Mouse (Mus musculus): ENCODE results near the gene Cdkn2a. TPM values are rescaled to one million over a fixed set of nuclear protein-coding genes. Genes with fewer than 3 reads are reported as not detected.

The Cdkn2a gene
- polyA plus RNA-seq (2014; fragmentation: Nextera tagmentation; extraction: Ambion mirVana) = not detected in 2 replicates

GRCm38 (mm10) chr4:89294486-89295440, at the start of gene Cdkn2a:
TSS of gene Cdkn2a (minus strand) at chr4:89294653.
- peak; percentile 97 for DNase-seq (ENCODE audit: low spot score, missing footprints)
- Histone ChIP-seq H3K9ac (ENCODE audit: low read length) (peak within 1 kb of the TSS; percentile 43; the same call in 1 of the 2 replicates), H3K4me2 (peak within 1 kb of the TSS; percentile 93), H3K4me3 (ENCODE audit: low read depth, low read length) (peak within 1 kb of the TSS; percentile 51), H3K27me3 (ENCODE audit: control insufficient read depth, insufficient read depth, low read length) (peaks cover 88% of the 10 kb centered on the region), H3K36me3 (ENCODE audit: control insufficient read depth, insufficient read depth, low read length) (no peaks in the 10 kb centered on the region), H3K9me3 (ENCODE audit: control insufficient read depth, low read length) (no peaks in the 10 kb centered on the region), H3K4me1 (ENCODE audit: control insufficient read depth, insufficient read depth, low read length) (peaks cover 10% of the 10 kb centered on the region), H3K27ac (ENCODE audit: low read depth, low read length) (no peak within 1 kb of the TSS)
- WGBS = under 1% methylated on average over 115 of the region's 117 CpGs
- ATAC-seq (ENCODE audit: low FRiP score) = peak; percentile 92

DNA sequence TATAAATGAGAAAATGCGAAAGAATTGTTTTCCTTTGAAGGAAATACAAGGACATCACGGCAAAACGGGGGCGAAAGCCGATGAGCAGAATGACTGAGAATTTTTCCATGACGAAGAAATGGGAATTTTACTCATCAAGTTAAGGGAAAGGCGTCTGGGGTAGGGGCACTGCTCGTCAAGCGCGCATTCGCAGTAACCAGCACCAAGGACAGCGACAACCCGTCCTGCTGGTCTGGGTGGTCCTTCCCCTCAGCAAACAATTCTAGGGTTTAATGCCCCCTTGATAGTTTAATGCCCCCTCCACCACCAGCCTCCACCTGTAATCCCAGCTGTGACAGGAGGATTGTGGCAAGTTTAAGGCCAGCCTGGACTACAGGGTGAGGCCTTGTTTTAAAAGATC, 19.0 kb upstream of the Cdkn2a start:
- no peaks in the 10 kb centered on the region for H3K9me3 ChIP-seq (ENCODE audit: control insufficient read depth, low read length)
- H3K36me3 ChIP-seq (ENCODE audit: control insufficient read depth, insufficient read depth, low read length) = no peaks in the 10 kb centered on the region
- ATAC-seq (ENCODE audit: low FRiP score) (no peak), DNase-seq (ENCODE audit: low spot score, missing footprints) (peak; percentile 93)
- WGBS = 11% methylated on average over 13 of the region's 13 CpGs
- no peak overlapping the region for H3K4me2 ChIP-seq
- no peak overlapping the region for H3K27ac ChIP-seq (ENCODE audit: low read depth, low read length)
- H3K4me1 ChIP-seq (ENCODE audit: control insufficient read depth, insufficient read depth, low read length) = peaks cover 2% of the 10 kb centered on the region; the same call in 1 of the 2 replicates
- peaks cover 37% of the 10 kb centered on the region for H3K27me3 ChIP-seq (ENCODE audit: control insufficient read depth, insufficient read depth, low read length)
- H3K9ac ChIP-seq (ENCODE audit: low read length) = no peak overlapping the region
- no peak overlapping the region for H3K4me3 ChIP-seq (ENCODE audit: low read depth, low read length)

GRCm38 (mm10) chr4:89310491-89311254, 16.2 kb upstream of the Cdkn2a start, which contains the start of gene Cdkn2b:
TSS of gene Cdkn2b (minus strand) at chr4:89311039.
- Histone ChIP-seq H3K9ac (ENCODE audit: low read length) (peak within 1 kb of the TSS; percentile 38), H3K27me3 (ENCODE audit: control insufficient read depth, insufficient read depth, low read length) (peaks cover 65% of the 10 kb centered on the region), H3K27ac (ENCODE audit: low read depth, low read length) (no peak within 1 kb of the TSS), H3K9me3 (ENCODE audit: control insufficient read depth, low read length) (no peaks in the 10 kb centered on the region), H3K4me3 (ENCODE audit: low read depth, low read length) (peak within 1 kb of the TSS; percentile 48), H3K4me1 (ENCODE audit: control insufficient read depth, insufficient read depth, low read length) (peaks cover 2% of the 10 kb centered on the region; the same call in 1 of the 2 replicates), H3K4me2 (peak within 1 kb of the TSS; percentile 95), H3K36me3 (ENCODE audit: control insufficient read depth, insufficient read depth, low read length) (no peaks in the 10 kb centered on the region)
- WGBS = under 1% methylated on average over 58 of the region's 61 CpGs
- ATAC-seq (ENCODE audit: low FRiP score) (peak; percentile 95), DNase-seq (ENCODE audit: low spot score, missing footprints) (peak; percentile 99)

DNA sequence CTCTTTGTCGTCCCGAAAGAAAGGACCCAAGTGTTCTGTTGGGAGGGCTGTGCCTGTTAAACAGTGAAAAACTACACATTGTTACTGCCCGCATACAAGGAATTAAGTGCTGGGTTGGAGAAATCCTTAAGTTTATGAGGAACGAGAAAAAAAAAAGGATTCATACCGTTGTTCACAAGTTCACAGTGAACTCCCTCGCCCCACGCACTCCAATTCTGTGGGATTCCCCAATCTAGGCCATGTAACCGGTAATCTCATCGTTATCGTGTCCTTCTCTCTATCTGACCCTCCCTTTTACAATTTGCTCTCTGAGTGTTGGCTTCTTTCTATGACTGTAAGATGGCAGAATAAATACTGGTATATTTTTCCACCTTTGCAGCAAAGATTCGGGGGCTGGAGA, 15.5 kb upstream of the Cdkn2a start:
- no peak for ATAC-seq (ENCODE audit: low FRiP score)
- Histone ChIP-seq H3K36me3 (ENCODE audit: control insufficient read depth, insufficient read depth, low read length) (no peaks in the 10 kb centered on the region), H3K27ac (ENCODE audit: low read depth, low read length) (no peak overlapping the region), H3K4me2 (peak overlapping the region; percentile 95), H3K27me3 (ENCODE audit: control insufficient read depth, insufficient read depth, low read length) (peaks cover 70% of the 10 kb centered on the region), H3K9ac (ENCODE audit: low read length) (no peak overlapping the region), H3K4me1 (ENCODE audit: control insufficient read depth, insufficient read depth, low read length) (peaks cover 2% of the 10 kb centered on the region; the same call in 1 of the 2 replicates), H3K9me3 (ENCODE audit: control insufficient read depth, low read length) (no peaks in the 10 kb centered on the region), H3K4me3 (ENCODE audit: low read depth, low read length) (no peak overlapping the region)
- peak; percentile 95 for DNase-seq (ENCODE audit: low spot score, missing footprints)
- WGBS = 2% methylated on average over 11 of the region's 11 CpGs

DNA sequence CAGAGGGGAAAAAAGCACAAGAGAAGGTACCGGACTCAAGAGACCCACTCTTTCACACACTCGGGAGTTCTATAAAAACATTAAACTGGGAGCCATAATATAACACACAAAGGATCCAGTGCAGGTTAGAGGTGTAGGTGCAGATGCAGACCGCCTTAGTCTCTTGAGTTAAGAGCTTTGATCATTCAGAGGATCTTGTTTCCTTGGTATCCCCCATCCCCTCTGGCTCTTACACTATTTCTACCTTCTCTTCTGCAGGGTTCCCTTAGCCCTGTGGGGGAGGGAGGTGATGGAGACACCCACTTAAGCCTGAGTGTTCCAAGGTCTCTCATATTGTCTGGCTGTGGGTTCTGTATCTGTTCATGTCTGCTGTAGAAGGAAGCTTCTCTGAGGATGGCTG, 13.5 kb upstream of the Cdkn2a start:
- DNase-seq (ENCODE audit: low spot score, missing footprints) (peak; percentile 93), ATAC-seq (ENCODE audit: low FRiP score) (no peak)
- Histone ChIP-seq H3K27me3 (ENCODE audit: control insufficient read depth, insufficient read depth, low read length) (peaks cover 84% of the 10 kb centered on the region), H3K36me3 (ENCODE audit: control insufficient read depth, insufficient read depth, low read length) (no peaks in the 10 kb centered on the region), H3K9me3 (ENCODE audit: control insufficient read depth, low read length) (no peaks in the 10 kb centered on the region), H3K27ac (ENCODE audit: low read depth, low read length) (no peak overlapping the region), H3K4me1 (ENCODE audit: control insufficient read depth, insufficient read depth, low read length) (peaks cover 4% of the 10 kb centered on the region; the same call in 1 of the 2 replicates), H3K9ac (ENCODE audit: low read length) (no peak overlapping the region), H3K4me2 (no peak overlapping the region), H3K4me3 (ENCODE audit: low read depth, low read length) (no peak overlapping the region)
- 8% methylated on average over 3 of the region's 3 CpGs for WGBS

- Histone ChIP-seq H3K27ac (ENCODE audit: low read depth, low read length) (no peak overlapping the region), H3K4me2 (no peak overlapping the region), H3K4me1 (ENCODE audit: control insufficient read depth, insufficient read depth, low read length) (peaks cover 4% of the 10 kb centered on the region; the same call in 1 of the 2 replicates), H3K27me3 (ENCODE audit: control insufficient read depth, insufficient read depth, low read length) (peaks cover 90% of the 10 kb centered on the region), H3K9ac (ENCODE audit: low read length) (no peak overlapping the region), H3K4me3 (ENCODE audit: low read depth, low read length) (no peak overlapping the region), H3K9me3 (ENCODE audit: control insufficient read depth, low read length) (no peaks in the 10 kb centered on the region), H3K36me3 (ENCODE audit: control insufficient read depth, insufficient read depth, low read length) (no peaks in the 10 kb centered on the region)
- no peak for ATAC-seq (ENCODE audit: low FRiP score)
- DNase-seq (ENCODE audit: low spot score, missing footprints) = peak; percentile 89
- under 1% methylated on average over 25 of the region's 25 CpGs for WGBS
Observed at GRCm38 (mm10) chr4:89306798-89307365, 12.4 kb upstream of the Cdkn2a start.

DNA sequence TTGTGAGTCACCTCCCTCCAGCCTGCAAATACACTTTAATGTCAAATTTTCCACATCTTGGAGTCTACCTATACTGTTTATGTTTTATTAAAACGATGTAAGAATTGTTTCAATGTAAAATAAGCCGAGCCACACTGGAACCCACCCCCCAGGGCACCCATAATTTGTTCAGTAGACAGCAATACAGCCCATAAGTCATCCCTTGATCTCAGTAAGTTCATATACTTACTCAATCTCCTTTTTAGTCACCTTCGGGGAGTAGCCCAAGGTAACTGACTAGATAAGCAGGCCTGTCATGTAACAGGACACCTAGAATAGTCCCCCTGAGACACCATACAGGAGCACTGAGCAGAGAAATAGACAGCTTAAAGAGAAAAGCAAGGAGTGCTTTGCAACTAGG, 11.2 kb upstream of the Cdkn2a start:
- H3K36me3 ChIP-seq (ENCODE audit: control insufficient read depth, insufficient read depth, low read length) = no peaks in the 10 kb centered on the region
- H3K4me2 ChIP-seq = no peak overlapping the region
- H3K27ac ChIP-seq (ENCODE audit: low read depth, low read length) = no peak overlapping the region
- WGBS = 4% methylated on average over 3 of the region's 3 CpGs
- DNase-seq (ENCODE audit: low spot score, missing footprints) (peak; percentile 91), ATAC-seq (ENCODE audit: low FRiP score) (no peak)
- no peak overlapping the region for H3K4me3 ChIP-seq (ENCODE audit: low read depth, low read length)
- no peaks in the 10 kb centered on the region for H3K9me3 ChIP-seq (ENCODE audit: control insufficient read depth, low read length)
- no peak overlapping the region for H3K9ac ChIP-seq (ENCODE audit: low read length)
- peaks cover 91% of the 10 kb centered on the region for H3K27me3 ChIP-seq (ENCODE audit: control insufficient read depth, insufficient read depth, low read length)
- H3K4me1 ChIP-seq (ENCODE audit: control insufficient read depth, insufficient read depth, low read length) = peaks cover 4% of the 10 kb centered on the region; the same call in 1 of the 2 replicates

DNA sequence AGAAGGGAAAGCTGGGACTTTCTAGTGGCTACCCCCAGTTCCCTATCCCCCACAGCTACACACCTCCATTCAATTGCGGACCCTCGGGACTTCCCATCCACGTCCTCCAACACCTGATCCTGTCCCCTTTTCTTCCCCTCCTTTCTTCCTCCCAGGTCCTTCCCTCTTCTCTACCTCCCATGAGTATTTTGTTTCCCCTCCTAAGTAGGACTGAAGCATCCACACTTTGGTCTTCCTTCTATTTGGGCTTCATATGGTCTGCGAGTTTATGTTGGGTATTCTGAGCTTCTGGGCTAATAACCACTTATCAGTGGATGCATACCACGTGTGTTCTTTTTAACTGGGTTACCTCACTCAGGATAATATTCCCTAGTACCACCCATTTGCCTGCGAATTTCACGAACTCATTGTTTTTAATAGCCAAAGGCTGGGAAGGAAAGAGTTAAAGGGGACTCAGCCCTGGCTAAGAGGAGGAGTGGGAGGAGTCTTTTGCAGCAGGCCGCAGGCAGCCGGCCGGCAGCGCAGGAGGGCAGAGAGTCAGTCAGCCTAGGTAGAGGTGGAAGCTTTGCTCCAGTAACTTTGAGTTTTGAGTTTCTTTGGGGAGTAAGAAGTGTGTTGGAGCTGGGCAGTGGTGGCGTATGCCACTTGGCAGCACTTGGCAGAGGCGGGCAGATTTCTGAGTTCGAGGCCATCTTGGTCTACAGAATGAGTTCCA, 9.0 kb upstream of the Cdkn2a start:
- ATAC-seq (ENCODE audit: low FRiP score) = peak; percentile 67
- H3K27me3 ChIP-seq (ENCODE audit: control insufficient read depth, insufficient read depth, low read length) = peaks cover 91% of the 10 kb centered on the region
- no peak overlapping the region for H3K4me3 ChIP-seq (ENCODE audit: low read depth, low read length)
- no peaks in the 10 kb centered on the region for H3K36me3 ChIP-seq (ENCODE audit: control insufficient read depth, insufficient read depth, low read length)
- H3K27ac ChIP-seq (ENCODE audit: low read depth, low read length) = no peak overlapping the region
- peak; percentile 95 for DNase-seq (ENCODE audit: low spot score, missing footprints)
- no peaks in the 10 kb centered on the region for H3K9me3 ChIP-seq (ENCODE audit: control insufficient read depth, low read length)
- no peak overlapping the region for H3K9ac ChIP-seq (ENCODE audit: low read length)
- under 1% methylated on average over 14 of the region's 14 CpGs for WGBS
- H3K4me2 ChIP-seq = no peak overlapping the region; the same call in 1 of the 2 replicates
- H3K4me1 ChIP-seq (ENCODE audit: control insufficient read depth, insufficient read depth, low read length) = peaks cover 2% of the 10 kb centered on the region; the same call in 1 of the 2 replicates

Data from midbrain, embryonic 11.5 days (tissue).